Mouse (Mus musculus): Measurements from ENCODE around the gene Abtb2. TPM values are rescaled to one million over a fixed set of nuclear protein-coding genes. Genes with fewer than 3 reads are reported as not detected.

The Abtb2 gene
- polyA plus RNA-seq, 1 experiment, result 4.4 TPM

GRCm38 (mm10) chr2:103581369-103581897, 15.3 kb downstream of the Abtb2 start:
- no peak overlapping the region for H3K27ac ChIP-seq (ENCODE audit: insufficient read depth, low read length)
- no peak for TF ChIP-seq CTCF (IDR thresholded peaks at IDR 0.05; ENCODE audit: borderline replicate concordance, insufficient read depth, low read length)
- no peak for TF ChIP-seq POLR2A (IDR thresholded peaks at IDR 0.05; ENCODE audit: low read depth, low read length)

GRCm38 (mm10) chr2:103583316-103583715, 17.2 kb downstream of the Abtb2 start:
- Histone ChIP-seq H3K4me3 (ENCODE audit: insufficient read depth, low read length) (no peak overlapping the region), H3K27ac (ENCODE audit: insufficient read depth, low read length) (no peak overlapping the region), H3K4me1 (ENCODE audit: control insufficient read depth, insufficient read depth, low read length) (peaks cover 3% of the 10 kb centered on the region)
- TF ChIP-seq CTCF (IDR thresholded peaks at IDR 0.05; ENCODE audit: borderline replicate concordance, insufficient read depth, low read length), result no peak

More at GRCm38 (mm10) chr2:103581369-103581897, 15.3 kb downstream of the Abtb2 start:
- Histone ChIP-seq H3K4me3 (ENCODE audit: insufficient read depth, low read length) (no peak overlapping the region), H3K4me1 (ENCODE audit: control insufficient read depth, insufficient read depth, low read length) (peaks cover 2% of the 10 kb centered on the region; the same call in 1 of the 2 replicates)

DNA sequence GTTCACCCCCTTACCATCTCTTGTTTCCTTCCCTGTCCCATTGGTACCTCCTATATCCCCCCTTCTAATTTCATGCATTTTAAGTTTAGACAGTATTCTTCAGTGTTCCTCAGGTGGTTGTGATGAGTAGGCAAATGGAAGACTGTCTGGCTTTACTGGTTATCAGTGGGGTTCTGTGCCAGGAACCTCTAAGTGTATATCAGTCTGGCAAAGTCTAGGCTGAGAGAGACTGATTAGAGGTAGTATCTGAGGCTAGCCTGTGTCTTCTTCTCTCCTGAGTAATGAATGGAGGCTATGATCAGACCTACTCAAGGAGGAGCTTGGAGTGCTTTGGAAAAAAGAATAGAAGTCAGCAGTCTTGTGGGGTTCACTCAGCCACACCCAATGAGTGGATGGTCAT, 18.0 kb downstream of the Abtb2 start:
- TF ChIP-seq CTCF (IDR thresholded peaks at IDR 0.05; ENCODE audit: borderline replicate concordance, insufficient read depth, low read length) (no peak), POLR2A (IDR thresholded peaks at IDR 0.05; ENCODE audit: low read depth, low read length) (no peak)
- H3K27ac ChIP-seq (ENCODE audit: insufficient read depth, low read length), result no peak overlapping the region
- H3K4me1 ChIP-seq (ENCODE audit: control insufficient read depth, insufficient read depth, low read length), result peaks cover 4% of the 10 kb centered on the region
- no peak overlapping the region for H3K4me3 ChIP-seq (ENCODE audit: insufficient read depth, low read length)

DNA sequence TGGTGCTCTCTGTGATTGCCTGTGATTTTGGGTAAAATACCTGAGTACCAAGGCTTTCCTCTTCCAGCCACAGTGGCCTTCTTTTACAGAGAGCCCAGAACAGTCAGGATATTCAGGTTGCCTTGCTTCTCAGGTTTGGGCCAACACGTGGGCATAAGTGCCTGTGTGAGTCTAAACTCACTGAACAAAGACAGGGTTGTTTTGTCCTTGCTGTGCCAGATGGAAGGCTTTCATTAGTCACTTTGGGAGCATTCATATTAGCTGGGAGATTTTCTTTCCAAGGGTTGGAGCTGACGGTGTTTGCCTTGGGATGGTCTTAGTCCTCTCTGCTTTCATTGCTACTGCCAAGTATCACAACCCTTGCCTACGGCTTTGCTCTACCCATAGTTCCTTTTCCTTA, 20.3 kb downstream of the Abtb2 start:
- Histone ChIP-seq H3K4me1 (ENCODE audit: control insufficient read depth, insufficient read depth, low read length) (peaks cover 8% of the 10 kb centered on the region), H3K27ac (ENCODE audit: insufficient read depth, low read length) (no peak overlapping the region), H3K4me3 (ENCODE audit: insufficient read depth, low read length) (no peak overlapping the region)
- no peak for TF ChIP-seq POLR2A (IDR thresholded peaks at IDR 0.05; ENCODE audit: low read depth, low read length)
- no peak for TF ChIP-seq CTCF (IDR thresholded peaks at IDR 0.05; ENCODE audit: borderline replicate concordance, insufficient read depth, low read length)

DNA sequence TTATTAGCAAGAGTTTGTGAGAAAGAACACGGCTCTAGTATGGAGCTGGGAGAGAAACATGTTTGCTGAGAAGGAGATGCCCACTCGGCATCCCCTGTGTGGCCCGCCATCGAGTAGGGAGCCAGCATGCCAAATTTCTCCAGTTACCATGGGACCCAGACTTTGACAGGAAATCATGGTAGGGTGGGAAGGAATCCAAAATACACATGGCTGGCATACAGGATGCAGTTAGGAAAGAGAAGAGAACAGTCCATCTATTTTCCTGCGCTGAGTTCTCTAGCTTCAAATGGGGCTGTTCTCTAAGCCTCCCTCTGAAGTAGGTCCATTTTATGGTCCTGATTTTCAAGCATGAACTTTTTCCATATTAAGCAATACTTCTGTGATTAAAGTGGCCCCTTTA, 22.7 kb downstream of the Abtb2 start:
- TF ChIP-seq CTCF (IDR thresholded peaks at IDR 0.05; ENCODE audit: borderline replicate concordance, insufficient read depth, low read length) (no peak), POLR2A (IDR thresholded peaks at IDR 0.05; ENCODE audit: low read depth, low read length) (no peak)
- no peak overlapping the region for H3K4me3 ChIP-seq (ENCODE audit: insufficient read depth, low read length)
- no peak overlapping the region for H3K27ac ChIP-seq (ENCODE audit: insufficient read depth, low read length)
- H3K4me1 ChIP-seq (ENCODE audit: control insufficient read depth, insufficient read depth, low read length), result peaks cover 11% of the 10 kb centered on the region

DNA sequence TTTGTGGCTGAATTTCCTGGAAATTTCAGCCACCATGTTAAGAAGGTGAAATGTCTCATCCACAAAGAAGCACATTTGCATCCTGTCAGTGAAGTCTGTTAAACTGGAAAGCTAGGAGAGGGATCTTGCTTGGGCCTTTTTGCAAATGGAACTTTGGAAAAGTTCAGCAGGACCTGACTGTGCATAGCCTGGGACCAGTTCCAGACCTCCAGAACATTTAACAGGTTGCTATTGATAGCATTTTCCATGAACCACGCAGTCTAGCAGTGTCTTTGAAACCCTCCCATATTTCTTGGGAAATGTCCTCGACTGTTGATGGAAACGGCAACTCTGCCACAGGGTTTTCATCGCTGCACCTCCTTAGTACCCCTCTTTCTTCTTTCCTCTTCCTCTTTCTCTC, 23.3 kb downstream of the Abtb2 start:
- TF ChIP-seq CTCF (IDR thresholded peaks at IDR 0.05; ENCODE audit: borderline replicate concordance, insufficient read depth, low read length) (no peak), POLR2A (IDR thresholded peaks at IDR 0.05; ENCODE audit: low read depth, low read length) (no peak)
- Histone ChIP-seq H3K27ac (ENCODE audit: insufficient read depth, low read length) (no peak overlapping the region), H3K4me3 (ENCODE audit: insufficient read depth, low read length) (no peak overlapping the region), H3K4me1 (ENCODE audit: control insufficient read depth, insufficient read depth, low read length) (peaks cover 11% of the 10 kb centered on the region)

DNA sequence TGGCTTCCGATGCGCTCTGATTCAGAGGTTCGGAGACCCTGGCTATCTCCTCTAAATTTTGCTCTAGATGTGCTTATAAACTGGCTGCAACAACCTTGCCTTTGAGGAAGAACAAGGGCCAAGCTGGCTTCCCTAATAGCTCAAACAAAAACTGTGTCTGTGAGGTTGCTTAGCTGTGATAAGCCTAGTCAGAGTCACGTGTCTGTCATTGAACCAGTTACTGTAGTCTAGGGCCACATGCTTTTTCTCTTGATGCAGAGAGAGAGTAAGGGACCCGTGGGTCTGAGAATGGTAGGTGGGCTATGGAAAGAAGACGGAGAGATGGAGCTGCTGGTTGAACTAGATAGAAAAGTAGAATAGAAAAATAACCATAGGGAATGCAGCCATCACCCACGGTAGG, 24.5 kb downstream of the Abtb2 start:
- TF ChIP-seq POLR2A (IDR thresholded peaks at IDR 0.05; ENCODE audit: low read depth, low read length) (no peak), CTCF (IDR thresholded peaks at IDR 0.05; ENCODE audit: borderline replicate concordance, insufficient read depth, low read length) (no peak)
- Histone ChIP-seq H3K4me1 (ENCODE audit: control insufficient read depth, insufficient read depth, low read length) (peaks cover 11% of the 10 kb centered on the region), H3K27ac (ENCODE audit: insufficient read depth, low read length) (no peak overlapping the region), H3K4me3 (ENCODE audit: insufficient read depth, low read length) (no peak overlapping the region)

- TF ChIP-seq CTCF (IDR thresholded peaks at IDR 0.05; ENCODE audit: borderline replicate concordance, insufficient read depth, low read length) (no peak), POLR2A (IDR thresholded peaks at IDR 0.05; ENCODE audit: low read depth, low read length) (no peak)
- Histone ChIP-seq H3K4me1 (ENCODE audit: control insufficient read depth, insufficient read depth, low read length) (peaks cover 11% of the 10 kb centered on the region), H3K27ac (ENCODE audit: insufficient read depth, low read length) (no peak overlapping the region), H3K4me3 (ENCODE audit: insufficient read depth, low read length) (no peak overlapping the region)
Measured at GRCm38 (mm10) chr2:103591742-103592590, 25.9 kb downstream of the Abtb2 start.

- TF ChIP-seq POLR2A (IDR thresholded peaks at IDR 0.05; ENCODE audit: low read depth, low read length) (no peak), CTCF (IDR thresholded peaks at IDR 0.05; ENCODE audit: borderline replicate concordance, insufficient read depth, low read length) (no peak)
- H3K4me3 ChIP-seq (ENCODE audit: insufficient read depth, low read length), result no peak overlapping the region
- H3K4me1 ChIP-seq (ENCODE audit: control insufficient read depth, insufficient read depth, low read length), result peaks cover 17% of the 10 kb centered on the region
- H3K27ac ChIP-seq (ENCODE audit: insufficient read depth, low read length), result no peak overlapping the region
Measured at GRCm38 (mm10) chr2:103592591-103592929, 26.4 kb downstream of the Abtb2 start.

- Histone ChIP-seq H3K4me3 (ENCODE audit: insufficient read depth, low read length) (no peak overlapping the region), H3K27ac (ENCODE audit: insufficient read depth, low read length) (no peak overlapping the region), H3K4me1 (ENCODE audit: control insufficient read depth, insufficient read depth, low read length) (peaks cover 12% of the 10 kb centered on the region)
- TF ChIP-seq POLR2A (IDR thresholded peaks at IDR 0.05; ENCODE audit: low read depth, low read length), result no peak
- no peak for TF ChIP-seq CTCF (IDR thresholded peaks at IDR 0.05; ENCODE audit: borderline replicate concordance, insufficient read depth, low read length)
Measured at GRCm38 (mm10) chr2:103594592-103595011, 28.5 kb downstream of the Abtb2 start.
